Mouse (Mus musculus) midbrain, postnatal 0 days (tissue): ENCODE measurements around the gene Gca. TPM values are rescaled to one million over a fixed set of nuclear protein-coding genes. Genes with fewer than 3 reads are reported as not detected.

Source experiments
- ATAC-seq: fragments of 200-750 bp; cut with Nextera tagmentation; 2 replicates; pipeline ENCODE4 v1.8.0; 2017; ENCODE audit warnings: moderate number of reproducible peaks, mild to moderate bottlenecking, moderate TSS enrichment, moderate library complexity; ENCODE audit not compliant: low FRiP score
- DNase-seq: peaks from one replicate; pipeline ENCODE4 v3.0.0-alpha.2; 2015; ENCODE audit warnings: low spot score
- H3K27ac ChIP-seq: fragments of 300-500 bp; sonication (generic); 2 replicates; pipeline ENCODE4 v1.5.1; 2014; ENCODE audit warnings: low read depth, mild to moderate bottlenecking, low read length, mixed read lengths
- H3K27me3 ChIP-seq: fragments of 300-500 bp; sonication (generic); 2 replicates; pipeline ENCODE4 v1.6.1; 2014; ENCODE audit warnings: low read length, control low read depth, mixed read lengths; ENCODE audit not compliant: insufficient read depth
- H3K36me3 ChIP-seq: fragments of 300-500 bp; sonication (generic); 2 replicates; pipeline ENCODE4 v1.6.1; 2014; ENCODE audit warnings: low read length, control low read depth, mixed read lengths; ENCODE audit not compliant: insufficient read depth
- H3K4me1 ChIP-seq: fragments of 300-500 bp; sonication (generic); 2 replicates; pipeline ENCODE4 v1.6.1; 2014; ENCODE audit warnings: mild to moderate bottlenecking, control low read depth, antibody characterized with exemption, low read length, mixed read lengths; ENCODE audit not compliant: insufficient read depth
- H3K4me2 ChIP-seq: fragments of 300-500 bp; sonication (generic); 2 replicates; pipeline ENCODE4 v1.6.1; 2014; ENCODE audit warnings: low read depth, mild to moderate bottlenecking, low read length, mixed read lengths; ENCODE audit not compliant: poor library complexity, severe bottlenecking
- H3K4me3 ChIP-seq: fragments of 300-500 bp; sonication (generic); 2 replicates; pipeline ENCODE4 v1.5.1; 2014; ENCODE audit warnings: low read depth, mild to moderate bottlenecking, low read length, moderate library complexity
- H3K9ac ChIP-seq: fragments of 300-500 bp; sonication (generic); replicated peaks from 2 replicates; pipeline ENCODE4 v1.6.1; 2014; ENCODE audit warnings: mild to moderate bottlenecking, low read length, moderate library complexity, mixed read lengths; ENCODE audit not compliant: poor library complexity, severe bottlenecking
- H3K9me3 ChIP-seq: fragments of 300-500 bp; sonication (generic); 2 replicates; pipeline ENCODE4 v1.6.1; 2016; ENCODE audit warnings: low read length, control low read depth
- CTCF ChIP-seq: IDR thresholded peaks from 2 replicates; pipeline ENCODE4 v1.5.1; 2016; ENCODE audit warnings: antibody characterized with exemption, mild to moderate bottlenecking
- WGBS: fragments of 180-500 bp; shearing (Covaris S2); extraction: QIAGEN DNeasy Blood & Tissue Kit; methylation state at CpG from one replicate; pipeline ENCODE4 v1.1.7; 2014; 5-methylcytosine and 5-hydroxymethylcytosine counted together
- polyA plus RNA-seq: library from polyadenylated mRNA; unstranded; fragments of >200 nt; fragmentation: Nextera tagmentation; extraction: Ambion mirVana; gene quantifications from 2 replicates; pipeline ENCODE4 v1.2.1, GENCODE M21; 2015
- total RNA-seq: library from RNA; depleted of rRNA; stranded (reverse); fragments of >200 nt; gene quantifications from 2 replicates; pipeline ENCODE4 v1.2.3, GENCODE M21; 2014

Gene Gca
- total and polyA plus RNA-seq, 2 experiments from 2014 or later = 1.2 to 3.6 TPM

DNA sequence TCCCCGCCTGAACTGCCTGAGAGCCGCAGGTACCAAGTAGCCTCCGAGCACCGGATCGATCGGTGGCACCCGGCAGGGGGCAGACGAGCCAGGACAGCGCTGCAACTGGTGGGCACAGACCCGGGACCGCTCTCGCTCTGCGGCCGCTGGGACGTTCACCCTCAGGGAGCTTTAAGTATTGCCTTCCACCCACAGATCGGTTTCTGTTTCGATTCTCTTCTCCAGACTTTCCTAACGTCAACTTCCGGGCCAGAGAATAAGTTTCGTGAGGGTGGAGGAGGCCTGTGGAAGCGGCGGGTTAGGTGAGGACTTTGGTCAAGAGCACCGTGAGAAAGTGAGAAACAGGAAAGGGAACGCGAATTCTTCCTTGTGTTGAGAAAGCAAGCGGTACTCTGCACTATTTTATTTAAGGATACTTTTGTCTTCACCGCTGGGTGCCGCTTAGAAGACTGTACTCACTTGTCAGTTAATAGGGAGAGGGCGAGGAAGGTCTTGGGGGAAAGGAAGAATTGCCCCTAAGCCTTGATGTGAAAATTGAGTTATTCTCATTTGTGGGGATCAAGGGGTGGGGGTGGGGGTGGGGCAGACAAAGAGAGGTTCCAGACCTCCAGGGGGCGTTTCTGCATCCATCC, 18.0 kb upstream of the Gca start, which contains the start of gene Ifih1:
Gene Ifih1, minus strand, starts transcription at position 242 of the 632 bp plus-strand sequence.
- 0 out of 2 replicates have a peak within 1 kb of the TSS, but pooled peaks have one; percentile 47 for H3K27ac ChIP-seq
- peak; percentile 62 for TF ChIP-seq CTCF
- peak; percentile 78 for ATAC-seq
- H3K27me3 ChIP-seq = no peaks in the 10 kb centered on the region
- under 1% methylated on average over 30 of the region's 30 CpGs for WGBS
- peaks cover 3% of the 10 kb centered on the region; the same call in 1 of the 2 replicates for H3K4me1 ChIP-seq
- peak within 1 kb of the TSS; percentile 49 for H3K4me3 ChIP-seq
- H3K9me3 ChIP-seq = no peaks in the 10 kb centered on the region
- no peaks in the 10 kb centered on the region for H3K36me3 ChIP-seq
- H3K9ac ChIP-seq = peak within 1 kb of the TSS; percentile 30
- peak within 1 kb of the TSS; percentile 88 for H3K4me2 ChIP-seq
- peak; percentile 57 for DNase-seq

DNA sequence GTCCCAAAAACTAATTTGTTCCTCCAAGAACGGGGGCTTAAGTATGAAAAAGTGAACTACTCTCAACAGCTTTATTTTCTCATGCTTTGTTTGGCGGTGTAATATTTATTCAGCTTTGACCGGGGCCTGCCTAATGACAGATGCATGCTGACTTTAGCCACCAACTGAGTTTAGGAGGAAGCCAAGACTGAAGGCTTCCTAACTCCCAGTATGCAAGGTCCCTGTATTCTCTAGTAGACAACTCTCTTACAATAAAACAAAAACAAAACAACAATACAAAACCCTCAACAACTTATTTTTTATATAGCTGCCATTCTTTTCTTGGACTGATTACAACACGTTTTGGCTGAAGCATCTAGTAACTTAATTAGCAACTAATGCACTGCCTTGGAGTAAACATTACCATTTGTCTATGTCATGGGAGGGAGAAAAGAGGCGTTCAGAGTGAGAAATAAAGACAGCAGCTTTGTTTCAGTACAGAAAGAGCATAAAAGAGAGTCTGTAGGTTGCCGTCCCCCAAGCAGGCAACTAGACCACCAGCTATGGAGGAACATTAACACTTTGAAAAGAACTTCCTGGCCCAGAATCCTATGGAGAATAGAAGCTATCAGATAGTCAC, 17.3 kb upstream of the Gca start:
- Histone ChIP-seq H3K27me3 (no peaks in the 10 kb centered on the region), H3K4me1 (peaks cover 3% of the 10 kb centered on the region; the same call in 1 of the 2 replicates), H3K9ac (0 out of 2 replicates have a peak overlapping the region, but pooled peaks have one; percentile 8), H3K4me2 (peak overlapping the region; percentile 88), H3K4me3 (peak overlapping the region; percentile 49), H3K27ac (no peak overlapping the region), H3K36me3 (no peaks in the 10 kb centered on the region), H3K9me3 (no peaks in the 10 kb centered on the region)
- ATAC-seq = no peak; the same call in 1 of the 2 replicates
- peak; percentile 33 for DNase-seq
- 17% methylated on average over 6 of the region's 6 CpGs for WGBS
- no peak for TF ChIP-seq CTCF

DNA sequence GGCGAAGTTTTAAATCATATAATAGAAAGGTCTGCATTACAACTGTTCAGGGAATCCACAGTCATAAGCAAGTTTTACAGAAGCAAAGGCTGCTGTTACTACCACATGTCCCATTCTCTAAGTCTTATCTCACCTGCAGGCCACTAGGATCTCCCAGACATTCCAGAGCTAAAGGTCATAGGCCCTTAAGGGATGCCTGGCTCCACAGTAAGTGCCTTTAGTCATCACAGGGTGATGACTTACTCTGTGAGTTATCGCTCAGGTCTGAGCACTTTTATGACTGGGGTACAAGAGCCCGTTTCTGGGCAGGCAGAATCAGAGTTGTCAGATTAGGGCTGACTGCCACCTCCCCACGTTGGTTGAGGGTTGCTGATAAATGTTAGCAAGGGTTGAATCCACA, 12.2 kb upstream of the Gca start:
- Histone ChIP-seq H3K9ac (no peak overlapping the region), H3K4me2 (no peak overlapping the region), H3K27me3 (no peaks in the 10 kb centered on the region), H3K36me3 (no peaks in the 10 kb centered on the region), H3K27ac (no peak overlapping the region), H3K4me1 (no peaks in the 10 kb centered on the region), H3K4me3 (no peak overlapping the region), H3K9me3 (no peaks in the 10 kb centered on the region)
- DNase-seq (no peak), ATAC-seq (no peak)
- TF ChIP-seq CTCF = no peak
- WGBS = 81% methylated on average over 4 of the region's 4 CpGs

DNA sequence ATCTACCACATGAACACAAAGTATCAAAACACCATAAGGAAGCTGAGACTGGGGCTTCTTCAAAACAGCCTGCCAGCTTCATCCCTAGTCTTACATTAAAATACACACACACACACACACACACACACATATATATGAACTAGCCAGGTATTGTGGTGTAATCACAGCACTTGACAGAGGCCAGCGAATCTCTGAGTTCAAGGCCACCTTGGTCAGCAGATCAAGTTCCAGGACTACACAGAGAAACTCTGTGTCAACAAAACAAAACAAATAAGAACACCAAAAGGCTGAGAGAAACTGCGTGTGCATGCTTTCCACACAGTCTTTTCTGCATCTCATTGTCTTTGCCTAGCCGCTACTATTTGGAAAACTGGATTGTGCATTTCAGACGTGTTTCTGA, 11.6 kb upstream of the Gca start:
- no peaks in the 10 kb centered on the region for H3K9me3 ChIP-seq
- WGBS = 87% methylated on average over 4 of the region's 4 CpGs

DNA sequence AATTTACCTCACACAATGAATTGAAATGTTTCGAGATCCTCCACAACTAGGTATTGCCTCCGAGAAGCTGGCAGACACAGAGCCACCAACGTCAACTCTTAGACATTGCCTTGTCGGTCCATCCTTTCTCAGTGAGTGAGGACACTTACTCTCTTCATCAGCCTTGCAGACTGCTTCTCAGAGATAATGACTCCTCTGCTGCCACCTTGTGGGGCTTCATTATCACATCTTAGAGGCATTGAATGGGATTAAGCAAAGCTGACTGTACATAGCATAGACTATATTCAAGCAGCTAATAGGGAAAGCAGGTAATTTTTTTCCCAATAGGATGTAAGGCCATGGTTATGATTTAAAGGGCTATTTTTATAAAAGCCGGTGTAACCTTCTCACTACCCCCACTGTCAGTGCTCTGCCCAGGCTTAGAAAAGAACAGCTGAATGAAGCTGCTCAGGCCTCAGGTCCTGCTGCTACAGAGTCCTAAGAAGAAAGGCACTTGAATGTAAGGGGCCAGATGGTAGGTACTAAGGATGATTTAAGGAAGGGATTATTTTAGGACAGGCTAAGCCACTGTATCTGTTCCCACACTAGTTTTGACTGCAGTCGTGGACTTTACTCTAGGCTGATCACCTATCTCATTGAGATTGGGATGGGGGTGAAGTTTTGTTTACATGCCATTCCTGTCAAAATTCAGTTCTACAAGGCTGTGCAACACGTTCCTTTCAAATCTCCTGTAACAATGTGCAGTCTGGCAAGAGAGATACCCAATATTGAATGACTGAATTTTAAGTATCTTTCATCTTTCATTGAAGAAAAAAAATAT, 9.4 kb upstream of the Gca start:
- Histone ChIP-seq H3K36me3 (no peaks in the 10 kb centered on the region), H3K27ac (no peak overlapping the region), H3K27me3 (no peaks in the 10 kb centered on the region), H3K9ac (no peak overlapping the region), H3K4me1 (no peaks in the 10 kb centered on the region), H3K9me3 (no peaks in the 10 kb centered on the region), H3K4me2 (no peak overlapping the region), H3K4me3 (no peak overlapping the region)
- peak; percentile 84 for TF ChIP-seq CTCF
- 46% methylated on average over 7 of the region's 7 CpGs for WGBS
- ATAC-seq (peak; percentile 77), DNase-seq (peak; percentile 87)

More for the DNA sequence above, 11.6 kb upstream of the Gca start:
- DNase-seq = no peak
- no peak overlapping the region for H3K4me2 ChIP-seq
- no peaks in the 10 kb centered on the region for H3K4me1 ChIP-seq
- no peak for TF ChIP-seq CTCF
- H3K27ac ChIP-seq = no peak overlapping the region
- ATAC-seq = no peak
- H3K27me3 ChIP-seq = no peaks in the 10 kb centered on the region
- no peak overlapping the region for H3K9ac ChIP-seq
- no peak overlapping the region for H3K4me3 ChIP-seq
- no peaks in the 10 kb centered on the region for H3K36me3 ChIP-seq
